Mouse (Mus musculus): ENCODE measurements at regions not wholly inside any gene's neighbourhood (a gene's known extent, or its start where the extent isn't known, plus 50 kb on each side); places are given as distances from the start of the nearest gene placed in this dataset.

DNA sequence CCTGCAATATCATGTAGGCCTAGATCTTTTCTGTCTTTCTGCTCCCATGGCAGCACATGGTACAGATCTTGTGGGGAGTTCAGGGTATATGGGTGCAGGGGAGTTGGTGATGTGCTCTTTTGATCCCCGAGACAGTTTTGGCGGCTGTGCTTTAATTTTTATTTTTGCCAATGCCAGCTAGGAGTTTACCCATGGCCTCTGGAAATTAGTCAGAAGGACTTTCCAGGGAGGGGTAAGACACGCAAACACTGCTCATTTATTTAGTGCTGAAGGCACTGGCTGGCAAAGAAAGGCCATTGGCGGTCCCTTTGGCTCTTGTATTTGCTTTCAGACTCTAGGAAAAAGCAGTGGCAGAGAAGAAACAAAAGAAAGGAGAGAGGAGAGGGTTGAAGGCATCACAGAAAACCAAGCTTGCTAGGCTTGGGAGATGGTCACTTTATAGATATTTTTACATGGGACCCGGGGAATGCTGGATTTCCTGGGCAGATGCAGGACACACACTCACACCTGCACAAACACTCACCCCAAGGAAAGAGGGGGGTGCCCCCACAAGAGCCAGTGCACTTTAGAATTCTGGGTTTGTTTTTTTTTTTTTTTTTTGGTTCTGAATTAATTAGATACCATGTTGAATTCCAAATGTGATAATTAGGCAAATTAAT, 50.4 kb upstream of the Pcdh8 start:
- H3K4me1 ChIP-seq: peaks cover 13% of the 10 kb centered on the region
- WGBS: 66% methylated on average over 5 of the region's 5 CpGs
- no peaks in the 10 kb centered on the region for H3K27me3 ChIP-seq
- no peaks in the 10 kb centered on the region for H3K36me3 ChIP-seq
- no peak overlapping the region for H3K9ac ChIP-seq
- no peak overlapping the region for H3K4me2 ChIP-seq (replicated peaks)
- no peaks in the 10 kb centered on the region for H3K9me3 ChIP-seq (replicated peaks)
- H3K4me3 ChIP-seq: no peak overlapping the region
- 0 out of 2 replicates have a peak, but pooled peaks have one; percentile 38 for ATAC-seq (ENCODE audit: low FRiP score)
- H3K27ac ChIP-seq: no peak overlapping the region; the same call in 1 of the 2 replicates
